Mouse (Mus musculus) MEL (cell line): Measurements from ENCODE around the gene Fam155a.

ENCODE experiments used
- CHD1 ChIP-seq: IDR thresholded peaks from 2 replicates; pipeline ENCODE4 v1.6.1; 2012; ENCODE audit warnings: low read depth, mild to moderate bottlenecking, inconsistent platforms, low read length, improper control_type of control experiment
- CTCF ChIP-seq, 3 experiments: IDR thresholded peaks in 2 of 3; conservative IDR thresholded peaks in 1 of 3; 2 replicates each; pipeline ENCODE4 v1.5.1; 2011 to 2012; ENCODE audit warnings: low read length in 3 of 3, low read depth in 2 of 3, mild to moderate bottlenecking in 2 of 3, improper control_type of control experiment in 1 of 3, inconsistent platforms in 1 of 3, mixed read lengths in 1 of 3, moderate library complexity in 1 of 3; ENCODE audit not compliant: control insufficient read depth in 1 of 3, insufficient read depth in 1 of 3, poor library complexity in 1 of 3, severe bottlenecking in 1 of 3
- EP300 ChIP-seq, 2 experiments: IDR thresholded peaks; 2 replicates each; pipeline ENCODE4 v1.6.1; 2011; ENCODE audit warnings: improper control_type of control experiment in 2 of 2, low read length in 2 of 2, low read depth in 1 of 2, mild to moderate bottlenecking in 1 of 2
- GABPA ChIP-seq: IDR thresholded peaks from 2 replicates; pipeline ENCODE4 v1.6.1; 2012; ENCODE audit warnings: low read depth, mild to moderate bottlenecking, inconsistent platforms, low read length, improper control_type of control experiment, moderate library complexity
- GATA1 ChIP-seq: IDR thresholded peaks from 2 replicates; pipeline ENCODE4 v1.6.1; 2011; ENCODE audit warnings: low read depth, low read length, improper control_type of control experiment
- MAFK ChIP-seq: IDR thresholded peaks from 2 replicates; pipeline ENCODE4 v1.6.1; 2011; ENCODE audit warnings: low read depth, mild to moderate bottlenecking, low read length, improper control_type of control experiment, borderline replicate concordance
- NELFE ChIP-seq: IDR thresholded peaks from 2 replicates; pipeline ENCODE4 v1.6.1; 2011; ENCODE audit warnings: low read depth, low read length, improper control_type of control experiment
- NRF1 ChIP-seq: IDR thresholded peaks from 2 replicates; pipeline ENCODE4 v1.6.1; 2014; ENCODE audit warnings: low read depth, mild to moderate bottlenecking, inconsistent platforms, low read length, improper control_type of control experiment, moderate library complexity; ENCODE audit not compliant: poor library complexity, insufficient read depth, severe bottlenecking
- POLR2A ChIP-seq, 2 experiments: IDR thresholded peaks; 2 replicates each; pipeline ENCODE4 v1.6.1; 2011 to 2012; ENCODE audit warnings: low read length in 2 of 2, mild to moderate bottlenecking in 2 of 2, control low read depth in 1 of 2, improper control_type of control experiment in 1 of 2, low read depth in 1 of 2, moderate library complexity in 1 of 2; ENCODE audit not compliant: control insufficient read depth in 1 of 2, insufficient read depth in 1 of 2, poor library complexity in 1 of 2
- POLR2AphosphoS2 ChIP-seq: IDR thresholded peaks from 2 replicates; pipeline ENCODE4 v1.6.1; 2011; ENCODE audit warnings: low read length, improper control_type of control experiment
- SIN3A ChIP-seq: IDR thresholded peaks from 2 replicates; pipeline ENCODE4 v1.6.1; 2012; ENCODE audit warnings: low read length, improper control_type of control experiment, inconsistent platforms
- USF2 ChIP-seq, 2 experiments: IDR thresholded peaks; 2 replicates each; pipeline ENCODE4 v1.6.1; 2011 to 2012; ENCODE audit warnings: improper control_type of control experiment in 2 of 2, low read length in 2 of 2, borderline replicate concordance in 1 of 2, inconsistent platforms in 1 of 2, low read depth in 1 of 2, mild to moderate bottlenecking in 1 of 2; ENCODE audit not compliant: insufficient read depth in 1 of 2
- ZKSCAN1 ChIP-seq: IDR thresholded peaks from 2 replicates; pipeline ENCODE4 v1.6.1; 2012; ENCODE audit warnings: low read depth, mild to moderate bottlenecking, inconsistent platforms, low read length, improper control_type of control experiment, moderate library complexity

DNA sequence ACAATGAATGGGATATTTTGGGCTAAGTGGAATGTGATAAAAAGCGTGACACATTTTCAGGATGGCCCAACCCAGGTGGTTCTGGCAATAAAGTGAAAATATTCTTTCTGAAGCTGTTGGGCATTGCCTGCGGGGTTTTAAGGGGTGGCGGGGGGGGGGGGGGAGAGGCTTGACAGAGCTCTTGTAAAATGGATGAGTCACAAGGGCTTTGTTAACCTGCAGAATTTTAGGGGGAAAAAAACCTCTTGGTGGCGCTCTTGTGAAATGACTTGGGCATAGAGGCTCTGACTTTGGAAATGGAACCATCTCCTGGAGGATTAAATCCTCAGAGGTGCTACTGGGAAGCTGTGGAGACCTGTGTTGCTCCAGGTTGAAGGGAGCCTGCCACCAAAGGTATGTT is 309.9 kb downstream of the Fam155a start:
- TF ChIP-seq CHD1 (no peak), CTCF (IDR thresholded peaks at IDR 0.05 in 2 of 3, conservative IDR thresholded peaks at IDR 0.05 in 1 of 3; ENCODE audit: control insufficient read depth in 1 of 3, insufficient read depth in 1 of 3, low read depth in 2 of 3, low read length in 3 of 3, poor library complexity in 1 of 3, severe bottlenecking in 1 of 3) (no peak), EP300 (IDR thresholded peaks at IDR 0.05; ENCODE audit: low read depth in 1 of 2, low read length in 2 of 2) (no peak), USF2 (IDR thresholded peaks at IDR 0.05; ENCODE audit: borderline replicate concordance in 1 of 2, insufficient read depth in 1 of 2, low read depth in 1 of 2, low read length in 2 of 2) (no peak), NRF1 (no peak), POLR2A (IDR thresholded peaks at IDR 0.05; ENCODE audit: control insufficient read depth in 1 of 2, insufficient read depth in 1 of 2, low read depth in 1 of 2, low read length in 2 of 2, poor library complexity in 1 of 2) (no peak), SIN3A (no peak), ZKSCAN1 (no peak), NELFE (no peak), MAFK (no peak), POLR2AphosphoS2 (no peak), GATA1 (no peak), GABPA (no peak)
